In genomic region chr4:35226496-35226992, GRCm38 (mm10) we compare ENCODE assay signal across 8 mouse cellular contexts. TPM values are rescaled to one million over a fixed set of nuclear protein-coding genes. Genes with fewer than 3 reads are reported as not detected.
DNase-seq lines count a peak whose midpoint lies in the region; ATAC-seq lines count a peak whose summit lies in the region.

No protein-coding gene starts in this region.

- peak overlapping the region; percentile 92 for H3K27ac ChIP-seq in heart, embryonic 15.5 days
- H3K27ac ChIP-seq in hindbrain, embryonic 14.5 days, result peak overlapping the region; percentile 88
- H3K27ac ChIP-seq in midbrain, embryonic 13.5 days, result peak overlapping the region; percentile 88

- intact Hi-C loops in heart, postnatal 36 days (cut with DNase I), result loop anchor here (5.0 to 10.0 kb wide), 5 partner anchors 69 to 672 kb away; partner anchors contain the start of genes Akirin2, Mob3b, Orc3 and Rars2

- peak overlapping the region; percentile 83 for H3K9ac ChIP-seq in heart, embryonic 15.5 days
- H3K9ac ChIP-seq in hindbrain, embryonic 14.5 days, result peak overlapping the region; percentile 84
- peak overlapping the region; percentile 90 for H3K9ac ChIP-seq in midbrain, embryonic 13.5 days (replicated peaks)

- WGBS in heart, embryonic 15.5 days, result 10% methylated on average over 9 of the region's 9 CpGs
- 12% methylated on average over 9 of the region's 9 CpGs for WGBS in hindbrain, embryonic 14.5 days
- 14% methylated on average over 9 of the region's 9 CpGs for WGBS in midbrain, embryonic 13.5 days

- H3K9me3 ChIP-seq in heart, embryonic 15.5 days (replicated peaks), result no peaks in the 10 kb centered on the region
- H3K9me3 ChIP-seq in hindbrain, embryonic 14.5 days (ENCODE audit: control insufficient read depth, low read length), result no peaks in the 10 kb centered on the region
- no peaks in the 10 kb centered on the region for H3K9me3 ChIP-seq in midbrain, embryonic 13.5 days

- H3K4me3 ChIP-seq in heart, embryonic 15.5 days, result peak overlapping the region; percentile 90
- peak overlapping the region; percentile 83 for H3K4me3 ChIP-seq in hindbrain, embryonic 14.5 days (replicated peaks; ENCODE audit: low read length)
- peak overlapping the region; percentile 89 for H3K4me3 ChIP-seq in midbrain, embryonic 13.5 days (replicated peaks)

- peak; percentile 27 for ATAC-seq in heart, embryonic 15.5 days (replicated peaks; ENCODE audit: insufficient number of reproducible peaks, insufficient read depth, low FRiP score, low read depth)
- peak; percentile 64 for ATAC-seq in hindbrain, embryonic 14.5 days (ENCODE audit: low FRiP score)
- peak; percentile 62 for ATAC-seq in midbrain, embryonic 13.5 days

- peak overlapping the region; percentile 84 for H3K4me2 ChIP-seq in heart, embryonic 15.5 days
- peak overlapping the region; percentile 75 for H3K4me2 ChIP-seq in hindbrain, embryonic 14.5 days (replicated peaks)
- peak overlapping the region; percentile 82 for H3K4me2 ChIP-seq in midbrain, embryonic 13.5 days (replicated peaks)

- peaks cover 3% of the 10 kb centered on the region for H3K4me1 ChIP-seq in heart, embryonic 15.5 days (replicated peaks)
- peaks cover 6% of the 10 kb centered on the region; the same call in 1 of the 2 replicates for H3K4me1 ChIP-seq in hindbrain, embryonic 14.5 days (replicated peaks; ENCODE audit: control insufficient read depth, insufficient read depth, low read length)
- peaks cover 10% of the 10 kb centered on the region for H3K4me1 ChIP-seq in midbrain, embryonic 13.5 days (replicated peaks)

- DNase-seq in heart, postnatal 36 days, result no peak
- DNase-seq in T-cell, adult 2 months (ENCODE audit: low spot score), result peak; percentile 79
- no peak for DNase-seq in hindbrain, embryonic 14.5 days (ENCODE audit: low spot score)
- DNase-seq in urinary bladder, postnatal 10 days (ENCODE audit: low spot score), result no peak
- DNase-seq in adrenal gland, adult 8-10 months, result no peak
- DNase-seq in cerebellum, postnatal 14 days, result no peak

- H3K36me3 ChIP-seq in heart, embryonic 15.5 days, result no peaks in the 10 kb centered on the region
- H3K36me3 ChIP-seq in hindbrain, embryonic 14.5 days (replicated peaks; ENCODE audit: control insufficient read depth, insufficient read depth), result no peaks in the 10 kb centered on the region
- no peaks in the 10 kb centered on the region for H3K36me3 ChIP-seq in midbrain, embryonic 13.5 days

- no peaks in the 10 kb centered on the region for H3K27me3 ChIP-seq in heart, embryonic 15.5 days
- no peaks in the 10 kb centered on the region for H3K27me3 ChIP-seq in hindbrain, embryonic 14.5 days (ENCODE audit: control insufficient read depth, insufficient read depth, low read length)
- peaks cover 2% of the 10 kb centered on the region; the same call in 1 of the 2 replicates for H3K27me3 ChIP-seq in midbrain, embryonic 13.5 days

RNA-seq across cellular contexts. Expression of gene C9orf72, which starts 0.6 kb away (rescaled TPM):
- polyA plus RNA-seq in heart, embryonic 15.5 days (2015; fragmentation: Nextera tagmentation; extraction: Ambion mirVana), result 19.0 and 20.1 TPM in 2 replicates
- 10 to 100 TPM; 20.6 to 21.2 TPM for total RNA-seq in heart, postnatal 36 days (2021)
- polyA plus RNA-seq in hindbrain, embryonic 14.5 days (2014; fragmentation: Nextera tagmentation; extraction: Ambion mirVana), result 49.6 and 51.6 TPM in 2 replicates
- polyA plus RNA-seq in midbrain, embryonic 13.5 days (2015; fragmentation: Nextera tagmentation; extraction: Ambion mirVana), result 39.8 and 42.6 TPM in 2 replicates
- 10 to 100 TPM; 14.9 to 24.3 (median 20.1) TPM for total RNA-seq in adrenal gland, adult 8-10 months (2022)
